Mouse (Mus musculus) kidney, postnatal 25 days (tissue): ENCODE results near the gene Pex5l.

ENCODE experiments used
- DNase-seq, 2 experiments: peaks; one replicate each; pipeline ENCODE4 v3.0.0; 2021; ENCODE audit warnings: mixed read lengths in 2 of 2

Gene Pex5l

DNA sequence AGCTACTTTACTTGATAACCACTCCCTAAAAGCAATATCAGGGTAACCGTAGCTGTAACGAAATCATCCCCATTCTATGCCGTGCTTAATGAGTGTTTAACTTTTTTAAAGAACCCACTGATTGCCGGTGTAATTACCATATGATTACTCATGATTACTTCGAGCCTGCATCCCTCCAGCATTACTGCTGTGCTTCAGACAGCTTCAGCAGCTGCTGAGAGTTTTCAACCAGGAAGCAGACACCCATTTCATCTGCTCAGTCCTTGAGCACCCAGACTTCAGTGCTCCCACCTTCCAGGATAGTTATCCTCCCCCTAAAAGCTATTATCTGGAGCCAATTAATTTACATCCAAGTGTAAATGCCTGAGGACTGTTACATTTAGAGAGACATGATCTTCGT lies 218.9 kb downstream of the Pex5l start:
- DNase-seq = no peak

- no peak for DNase-seq
Measured at GRCm38 (mm10) chr3:32910071-32910551, 232.9 kb downstream of the Pex5l start.

GRCm38 (mm10) chr3:32908400-32908799 lies 234.6 kb downstream of the Pex5l start:
- no peak for DNase-seq

DNA sequence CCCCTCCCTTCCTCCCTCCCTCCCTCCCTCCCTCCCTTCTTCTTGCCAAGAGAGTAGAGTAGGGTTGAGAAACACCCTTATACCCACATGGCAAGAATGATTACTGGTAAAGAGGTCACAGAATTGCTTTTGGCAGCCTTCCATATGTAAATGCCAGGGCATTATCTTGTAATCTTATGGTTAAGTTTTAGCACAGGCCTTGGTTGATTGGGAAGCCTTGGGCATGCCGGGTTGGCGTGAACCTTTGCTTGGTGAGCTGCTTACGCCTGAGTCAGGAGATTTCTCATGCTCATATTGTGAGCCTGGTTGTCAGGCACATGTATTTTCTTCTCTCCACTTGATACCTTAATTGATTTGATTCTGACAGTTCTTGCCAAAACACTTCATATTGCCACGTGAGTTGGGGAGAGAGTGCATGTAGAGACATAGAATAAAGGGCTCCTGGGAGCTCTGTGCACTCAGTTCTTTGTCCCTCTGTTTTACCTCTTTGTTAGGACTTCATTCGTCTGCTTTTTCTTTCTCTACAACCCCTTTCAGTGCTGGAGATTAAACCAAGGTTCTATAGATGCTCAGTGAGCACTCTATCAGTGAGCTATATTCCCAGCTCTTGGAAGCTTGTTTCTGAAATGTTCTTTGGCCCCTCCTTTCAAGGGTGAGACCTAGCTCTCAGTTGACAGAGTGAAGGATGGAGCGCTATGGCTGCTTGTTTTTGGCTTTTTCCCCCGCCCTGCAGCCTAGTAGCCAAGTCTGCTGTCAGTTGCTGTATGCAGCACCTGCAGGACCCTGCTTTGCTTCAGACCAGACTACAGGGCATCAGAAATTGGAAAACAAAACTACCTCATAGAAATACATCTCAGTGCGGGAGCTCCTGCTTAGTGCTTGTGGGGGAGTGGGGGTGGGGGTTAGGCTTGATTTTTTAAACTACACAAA lies 236.9 kb downstream of the Pex5l start:
- DNase-seq = no peak

DNA sequence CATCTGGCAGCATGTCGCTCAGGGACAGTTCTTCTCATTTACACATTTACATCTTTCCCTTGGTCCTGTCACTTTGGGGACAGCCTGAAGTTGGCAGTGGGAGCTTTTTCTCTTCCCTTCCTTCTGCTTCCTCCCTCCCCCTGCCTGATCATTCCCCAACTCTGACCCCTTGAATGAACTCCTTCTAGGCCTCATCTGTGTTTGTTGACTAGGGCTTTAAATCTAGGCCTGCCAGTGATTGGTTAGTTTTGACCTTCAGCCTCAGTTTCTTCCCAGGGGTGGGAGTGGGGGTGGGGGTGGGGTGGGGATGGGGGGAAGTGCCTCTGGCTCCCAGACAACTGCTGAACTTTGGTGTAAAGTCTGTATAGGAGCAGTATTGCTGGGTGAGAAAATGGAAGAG lies 238.4 kb downstream of the Pex5l start:
- no peak for DNase-seq

DNA sequence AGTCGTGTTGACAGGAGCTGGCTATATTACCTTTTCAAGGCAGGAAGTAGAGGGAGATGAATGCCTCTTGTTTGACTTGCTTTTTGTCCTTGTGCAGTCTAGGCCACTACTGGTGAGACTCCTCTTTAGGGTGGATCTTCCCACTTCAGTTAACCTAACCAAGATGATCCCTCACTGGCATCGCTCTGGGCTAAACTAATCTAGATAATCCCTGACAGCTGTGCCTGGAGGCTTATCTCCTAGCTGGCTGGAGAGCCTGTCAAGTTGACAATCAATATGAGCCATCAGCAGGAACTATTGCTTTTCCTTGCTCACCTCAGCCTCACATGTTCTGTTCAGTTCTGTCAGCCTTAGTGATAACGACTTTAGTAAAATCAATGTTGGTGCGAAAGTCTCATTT lies 239.6 kb downstream of the Pex5l start:
- no peak for DNase-seq
